Mouse (Mus musculus) forebrain, embryonic 16.5 days (tissue): ENCODE measurements around the gene Sap18. TPM values are rescaled to one million over a fixed set of nuclear protein-coding genes. Genes with fewer than 3 reads are reported as not detected.

Source experiments
- ATAC-seq: fragments of 200-750 bp; cut with Nextera tagmentation; 2 replicates; pipeline ENCODE4 v1.8.0; 2017; ENCODE audit warnings: mild to moderate bottlenecking, moderate library complexity
- H3K27ac ChIP-seq: fragments of 300-500 bp; sonication (generic); 2 replicates; pipeline ENCODE4 v1.5.1; 2014; ENCODE audit warnings: low read length, control low read depth
- H3K27me3 ChIP-seq: fragments of 300-500 bp; sonication (generic); replicated peaks from 2 replicates; pipeline ENCODE4 v1.6.1; 2014; ENCODE audit warnings: low read length; ENCODE audit not compliant: control insufficient read depth, insufficient read depth
- H3K36me3 ChIP-seq: fragments of 300-500 bp; sonication (generic); 2 replicates; pipeline ENCODE4 v1.6.1; 2014; ENCODE audit not compliant: control insufficient read depth, insufficient read depth
- H3K4me1 ChIP-seq: fragments of 300-500 bp; sonication (generic); replicated peaks from 2 replicates; pipeline ENCODE4 v1.6.1; 2014; ENCODE audit warnings: low read length; ENCODE audit not compliant: control insufficient read depth, insufficient read depth
- H3K4me2 ChIP-seq: fragments of 300-500 bp; sonication (generic); 2 replicates; pipeline ENCODE4 v1.6.1; 2014; ENCODE audit warnings: mild to moderate bottlenecking, low read length, control low read depth
- H3K4me3 ChIP-seq: fragments of 300-500 bp; sonication (generic); replicated peaks from 2 replicates; pipeline ENCODE4 v1.5.1; 2014; ENCODE audit warnings: mild to moderate bottlenecking, low read length, control low read depth
- H3K9ac ChIP-seq: fragments of 300-500 bp; sonication (generic); replicated peaks from 2 replicates; pipeline ENCODE4 v1.6.1; 2014; ENCODE audit warnings: low read depth, low read length, control low read depth
- H3K9me3 ChIP-seq: fragments of 300-500 bp; sonication (generic); 2 replicates; pipeline ENCODE4 v1.6.1; 2016; ENCODE audit warnings: low read length; ENCODE audit not compliant: control insufficient read depth
- WGBS: fragments of 180-500 bp; shearing (Covaris S2); extraction: QIAGEN DNeasy Blood & Tissue Kit; methylation state at CpG from one replicate; pipeline ENCODE4 v1.1.7; 2014; 5-methylcytosine and 5-hydroxymethylcytosine counted together
- polyA plus RNA-seq: library from polyadenylated mRNA; unstranded; fragments of >200 nt; fragmentation: Nextera tagmentation; extraction: Ambion mirVana; gene quantifications from 2 replicates; pipeline ENCODE4 v1.2.1, GENCODE M21; 2015

The Sap18 gene
- polyA plus RNA-seq, 1 experiment from 2014 or later: 23.7 TPM

- H3K4me1 ChIP-seq: no peaks in the 10 kb centered on the region
- no peak overlapping the region for H3K9ac ChIP-seq
- 97% methylated on average over 5 of the region's 5 CpGs for WGBS
- H3K4me3 ChIP-seq: no peak overlapping the region
- no peak overlapping the region for H3K4me2 ChIP-seq
- H3K27me3 ChIP-seq: no peaks in the 10 kb centered on the region
- no peak overlapping the region for H3K27ac ChIP-seq
- ATAC-seq: no peak
- no peaks in the 10 kb centered on the region for H3K9me3 ChIP-seq
- H3K36me3 ChIP-seq: no peaks in the 10 kb centered on the region
Measured at GRCm38 (mm10) chr14:57769102-57769501, 28.9 kb upstream of the Sap18 start.

GRCm38 (mm10) chr14:57772157-57772815 is 25.7 kb upstream of the Sap18 start:
- 0 out of 2 replicates have a peak, but pooled peaks cover 3% of the 10 kb centered on the region for H3K9me3 ChIP-seq
- no peak overlapping the region for H3K9ac ChIP-seq
- H3K27ac ChIP-seq: no peak overlapping the region
- no peaks in the 10 kb centered on the region for H3K27me3 ChIP-seq
- no peaks in the 10 kb centered on the region for H3K4me1 ChIP-seq
- no peak for ATAC-seq
- H3K36me3 ChIP-seq: no peaks in the 10 kb centered on the region
- H3K4me3 ChIP-seq: no peak overlapping the region
- WGBS: 84% methylated on average over 6 of the region's 6 CpGs
- no peak overlapping the region for H3K4me2 ChIP-seq

- no peak overlapping the region for H3K4me2 ChIP-seq
- H3K4me3 ChIP-seq: no peak overlapping the region
- H3K4me1 ChIP-seq: no peaks in the 10 kb centered on the region
- no peak overlapping the region for H3K9ac ChIP-seq
- H3K36me3 ChIP-seq: no peaks in the 10 kb centered on the region
- H3K9me3 ChIP-seq: no peaks in the 10 kb centered on the region
- no peak overlapping the region for H3K27ac ChIP-seq
- no peak for ATAC-seq
- H3K27me3 ChIP-seq: no peaks in the 10 kb centered on the region
- 53% methylated on average over 4 of the region's 4 CpGs for WGBS
Measured at GRCm38 (mm10) chr14:57787406-57787805, 10.6 kb upstream of the Sap18 start.

GRCm38 (mm10) chr14:57789311-57789710 is 8.7 kb upstream of the Sap18 start:
- no peak overlapping the region for H3K4me2 ChIP-seq
- H3K4me3 ChIP-seq: no peak overlapping the region
- H3K9me3 ChIP-seq: no peaks in the 10 kb centered on the region
- whole genome bisulfite sequencing: 87% methylated on average over 2 of the region's 2 CpGs
- ATAC-seq: no peak
- no peaks in the 10 kb centered on the region for H3K36me3 ChIP-seq
- H3K27me3 ChIP-seq: no peaks in the 10 kb centered on the region
- H3K9ac ChIP-seq: no peak overlapping the region
- no peaks in the 10 kb centered on the region for H3K4me1 ChIP-seq
- H3K27ac ChIP-seq: no peak overlapping the region

GRCm38 (mm10) chr14:57789759-57790158 is 8.2 kb upstream of the Sap18 start:
- 91% methylated on average over 9 of the region's 9 CpGs for WGBS
- Histone ChIP-seq H3K9me3 (no peaks in the 10 kb centered on the region), H3K27me3 (no peaks in the 10 kb centered on the region), H3K4me2 (no peak overlapping the region), H3K4me3 (no peak overlapping the region), H3K27ac (no peak overlapping the region), H3K36me3 (no peaks in the 10 kb centered on the region), H3K9ac (no peak overlapping the region), H3K4me1 (no peaks in the 10 kb centered on the region)
- no peak for ATAC-seq

- Histone ChIP-seq H3K4me1 (no peaks in the 10 kb centered on the region), H3K27ac (no peak overlapping the region), H3K27me3 (no peaks in the 10 kb centered on the region), H3K4me3 (no peak overlapping the region), H3K9me3 (no peaks in the 10 kb centered on the region), H3K9ac (no peak overlapping the region), H3K36me3 (no peaks in the 10 kb centered on the region), H3K4me2 (no peak overlapping the region)
- ATAC-seq: no peak
- 85% methylated on average over 4 of the region's 4 CpGs for WGBS
Measured at GRCm38 (mm10) chr14:57791171-57791570, 6.8 kb upstream of the Sap18 start.

- peak; percentile 46 for ATAC-seq
Measured at GRCm38 (mm10) chr14:57797551-57797950, 429 bp upstream of the Sap18 start.

GRCm38 (mm10) chr14:57803731-57804130 is 5.8 kb downstream of the Sap18 start:
- no peak overlapping the region for H3K9ac ChIP-seq
- WGBS: 83% methylated on average over 4 of the region's 4 CpGs
- no peak overlapping the region for H3K4me2 ChIP-seq
- H3K9me3 ChIP-seq: no peaks in the 10 kb centered on the region
- no peaks in the 10 kb centered on the region for H3K27me3 ChIP-seq
- peaks cover 16% of the 10 kb centered on the region for H3K4me1 ChIP-seq
- no peak overlapping the region for H3K27ac ChIP-seq
- no peak overlapping the region for H3K4me3 ChIP-seq
- H3K36me3 ChIP-seq: peaks cover 21% of the 10 kb centered on the region
- ATAC-seq: no peak

More at GRCm38 (mm10) chr14:57797551-57797950, 429 bp upstream of the Sap18 start:
- H3K27ac ChIP-seq: peak overlapping the region; percentile 70
- peak overlapping the region; percentile 75 for H3K4me2 ChIP-seq
- no peaks in the 10 kb centered on the region for H3K27me3 ChIP-seq
- peaks cover 16% of the 10 kb centered on the region for H3K4me1 ChIP-seq
- H3K4me3 ChIP-seq: peak overlapping the region; percentile 77
- peak overlapping the region; percentile 59 for H3K9ac ChIP-seq
- 12% methylated on average over 7 of the region's 7 CpGs for WGBS
- no peaks in the 10 kb centered on the region for H3K36me3 ChIP-seq
- H3K9me3 ChIP-seq: no peaks in the 10 kb centered on the region

GRCm38 (mm10) chr14:57808558-57808957 is 10.6 kb downstream of the Sap18 start:
- H3K4me1 ChIP-seq: no peaks in the 10 kb centered on the region
- no peak overlapping the region for H3K4me2 ChIP-seq
- no peak overlapping the region for H3K27ac ChIP-seq
- no peaks in the 10 kb centered on the region for H3K27me3 ChIP-seq
- no peak overlapping the region for H3K9ac ChIP-seq
- H3K4me3 ChIP-seq: no peak overlapping the region
- WGBS: 74% methylated on average over 5 of the region's 5 CpGs
- peaks cover 21% of the 10 kb centered on the region for H3K36me3 ChIP-seq
- H3K9me3 ChIP-seq: no peaks in the 10 kb centered on the region
- no peak for ATAC-seq

GRCm38 (mm10) chr14:57810886-57811285 is 12.9 kb downstream of the Sap18 start:
- Histone ChIP-seq H3K4me3 (no peak overlapping the region), H3K4me1 (no peaks in the 10 kb centered on the region), H3K27me3 (no peaks in the 10 kb centered on the region), H3K9ac (no peak overlapping the region), H3K9me3 (no peaks in the 10 kb centered on the region), H3K4me2 (no peak overlapping the region), H3K36me3 (peaks cover 12% of the 10 kb centered on the region; the same call in 1 of the 2 replicates), H3K27ac (no peak overlapping the region)
- ATAC-seq: no peak
- WGBS: 96% methylated on average over 2 of the region's 2 CpGs
